Mouse (Mus musculus) right cerebral cortex, adult 18-20 months (tissue): ENCODE data around the gene Rab20.
A peak's percentile ranks its signal among the peaks of the same experiment; 100 is the strongest.

ENCODE experiments used
- DNase-seq: peaks from one replicate; pipeline ENCODE4 v3.0.0; 2022; ENCODE audit warnings: mixed read lengths

Rab20 gene

DNA sequence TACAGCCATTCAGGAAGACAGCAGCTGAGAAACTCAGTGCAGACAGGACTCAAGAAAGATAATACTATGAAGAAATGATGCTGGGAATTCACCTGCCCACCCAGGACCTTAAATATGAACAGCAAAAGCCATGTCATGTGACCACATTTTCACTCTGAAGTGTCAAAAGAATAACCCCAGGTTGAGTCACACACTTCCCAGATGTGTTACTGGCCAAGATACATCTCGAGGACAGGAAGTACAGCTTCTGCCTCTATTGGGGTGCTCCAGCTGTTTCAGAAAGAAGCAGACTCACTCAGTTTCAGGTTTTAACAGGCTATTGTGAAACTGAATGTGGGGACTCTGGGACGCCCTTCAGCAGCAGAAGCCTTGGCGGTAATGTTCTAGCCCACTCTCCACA lies 26.0 kb downstream of the Rab20 start:
- no peak for DNase-seq

GRCm38 (mm10) chr8:11452152-11452551 lies 26.4 kb downstream of the Rab20 start:
- DNase-seq: no peak

GRCm38 (mm10) chr8:11450184-11451113 lies 28.1 kb downstream of the Rab20 start:
- DNase-seq: no peak

DNA sequence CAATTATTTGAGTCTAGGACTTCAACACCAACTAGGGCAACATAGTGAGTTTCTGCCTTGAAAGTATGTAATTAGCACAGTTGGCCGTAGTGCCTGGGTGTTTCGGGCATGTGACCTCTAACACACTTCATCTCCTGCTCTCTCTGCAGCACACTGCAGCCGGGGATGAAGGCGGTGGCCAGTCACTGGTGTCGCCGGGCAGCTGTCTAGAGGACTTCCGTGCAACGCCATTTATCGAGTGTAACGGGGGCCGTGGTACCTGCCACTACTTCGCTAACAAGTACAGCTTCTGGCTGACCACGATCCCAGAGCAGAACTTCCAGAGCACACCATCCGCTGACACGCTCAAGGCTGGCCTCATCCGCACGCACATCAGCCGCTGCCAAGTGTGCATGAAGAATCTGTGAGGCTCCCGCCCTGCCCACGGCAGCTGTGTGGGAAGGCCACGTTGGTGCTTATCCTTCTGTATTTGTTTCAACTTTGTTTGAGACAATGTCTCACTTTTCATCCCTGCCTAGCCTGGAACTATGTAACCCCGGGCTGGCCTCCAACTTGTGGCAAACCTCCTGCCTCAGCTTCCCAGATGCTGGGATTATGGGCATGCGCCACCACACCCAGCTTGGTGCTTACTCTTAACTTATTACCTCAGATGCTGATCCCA lies 30.5 kb downstream of the Rab20 start:
- DNase-seq: no peak

GRCm38 (mm10) chr8:11445790-11446189 lies 32.7 kb downstream of the Rab20 start:
- no peak for DNase-seq

DNA sequence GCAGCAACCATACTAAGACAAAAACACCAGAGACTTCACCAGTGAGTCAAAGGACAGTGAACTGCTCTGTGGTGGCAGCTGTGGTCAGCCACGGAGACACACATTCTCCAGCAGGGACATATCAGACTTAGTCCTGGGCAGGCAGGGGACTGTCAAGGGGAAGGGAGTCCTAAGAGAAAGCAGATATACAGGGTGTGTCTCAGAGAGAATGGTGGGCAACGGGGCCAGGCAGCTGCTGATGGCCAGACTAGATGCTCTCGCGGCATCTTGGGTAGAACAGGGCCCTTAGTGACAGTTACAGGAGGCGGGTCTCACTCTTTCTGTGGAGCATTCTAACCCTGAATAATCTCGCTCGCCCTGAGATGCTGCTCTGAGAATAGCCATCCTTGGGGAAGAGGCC lies 34.3 kb downstream of the Rab20 start:
- no peak for DNase-seq

DNA sequence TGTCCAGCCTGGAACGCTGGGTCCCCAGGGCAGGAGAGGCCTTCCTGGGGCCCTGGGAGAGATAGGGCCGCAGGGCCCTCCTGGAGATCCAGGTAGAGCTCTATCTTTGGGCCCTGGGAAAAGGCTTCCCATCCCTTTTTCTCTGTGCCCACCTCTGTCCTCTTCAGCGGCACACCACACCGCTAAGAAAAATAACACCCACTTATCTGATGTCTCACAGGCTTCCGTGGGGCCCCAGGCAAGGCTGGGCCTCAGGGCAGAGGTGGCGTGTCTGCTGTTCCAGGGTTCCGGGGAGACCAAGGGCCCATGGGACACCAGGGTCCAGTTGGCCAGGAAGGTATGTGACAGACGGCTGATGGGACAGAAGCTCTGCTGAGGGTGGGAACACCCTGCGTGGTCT lies 34.9 kb downstream of the Rab20 start:
- DNase-seq: no peak

DNA sequence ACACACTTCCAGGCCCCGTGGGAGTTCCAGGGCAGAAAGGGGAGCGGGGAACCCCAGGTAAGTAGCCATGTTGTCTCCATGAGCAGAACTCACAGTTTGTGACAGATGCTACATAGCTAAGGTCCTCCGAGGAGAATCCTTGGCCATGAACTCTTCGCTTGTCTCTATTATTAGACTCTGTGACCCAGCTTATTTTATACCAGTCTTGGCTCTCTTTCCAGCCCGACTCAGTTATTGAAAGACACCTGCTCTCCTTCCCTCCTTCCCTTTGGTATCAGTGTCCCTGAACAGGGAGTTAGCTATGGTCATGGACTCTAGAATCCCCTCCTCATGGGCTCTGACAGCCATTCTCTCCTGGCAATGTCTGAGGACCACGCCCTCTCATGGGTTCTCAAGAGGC lies 37.2 kb downstream of the Rab20 start:
- DNase-seq: no peak

DNA sequence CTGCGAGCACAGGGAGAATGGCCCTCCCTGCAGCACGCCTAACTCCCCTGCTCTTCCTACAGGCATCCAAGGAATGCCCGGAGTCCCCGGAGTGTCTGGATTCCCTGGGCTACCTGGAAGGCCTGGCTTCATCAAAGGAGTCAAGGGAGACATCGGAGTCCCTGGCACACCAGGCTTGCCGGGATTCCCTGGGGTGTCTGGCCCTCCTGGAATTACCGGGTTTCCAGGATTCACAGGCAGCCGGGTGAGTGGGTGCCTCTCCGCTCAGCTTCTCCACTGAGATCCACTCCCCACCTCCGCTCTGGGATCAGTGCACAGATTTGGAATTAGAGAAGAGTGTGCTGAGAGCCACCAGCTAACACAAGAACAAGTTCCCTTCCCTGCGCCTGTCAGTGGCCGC lies 40.6 kb downstream of the Rab20 start:
- peak; percentile 82 for DNase-seq

- no peak for DNase-seq
These were observed 47.8 kb downstream of the Rab20 start for GRCm38 (mm10) chr8:11430688-11431087.

DNA sequence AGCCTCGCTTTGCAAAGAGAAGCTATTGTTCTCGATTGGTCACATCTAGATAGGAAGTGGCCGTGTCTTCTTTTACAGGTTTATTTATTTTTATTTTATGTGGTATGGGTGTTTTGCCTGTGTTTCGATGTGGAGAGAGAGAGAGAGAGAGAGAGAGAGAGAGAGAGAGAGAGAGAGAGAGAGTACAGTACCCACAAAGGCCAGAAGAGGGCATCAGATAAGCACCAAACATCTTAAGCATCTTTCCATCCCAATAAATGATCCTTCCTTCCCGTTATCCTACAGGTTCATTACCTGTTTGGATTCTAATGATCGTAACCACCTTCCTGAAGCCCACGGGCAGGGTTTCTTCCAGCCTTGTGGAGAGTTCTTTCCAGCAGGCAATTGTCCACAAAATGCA lies 55.4 kb downstream of the Rab20 start:
- DNase-seq: no peak

- peak; percentile 61 for DNase-seq
These were observed 56.5 kb downstream of the Rab20 start for GRCm38 (mm10) chr8:11421968-11422367.

DNA sequence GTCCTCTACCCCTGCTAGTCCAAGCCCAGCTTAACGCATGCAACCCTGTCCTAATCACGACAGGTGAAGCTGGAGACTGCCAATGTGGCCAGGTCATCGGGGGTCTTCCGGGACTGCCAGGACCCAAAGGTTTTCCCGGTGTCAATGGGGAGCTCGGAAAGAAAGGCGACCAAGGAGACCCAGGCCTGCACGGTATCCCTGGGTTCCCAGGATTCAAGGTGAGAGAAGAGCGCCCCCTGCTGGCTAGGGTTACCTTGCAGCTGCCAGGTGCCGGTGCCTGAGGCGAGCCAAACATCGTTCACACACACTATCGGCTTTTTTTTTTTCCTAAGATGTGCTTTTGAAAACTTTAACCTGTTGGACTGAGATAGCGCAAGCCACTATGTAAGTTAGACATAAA lies 57.4 kb downstream of the Rab20 start:
- DNase-seq: peak; percentile 36

DNA sequence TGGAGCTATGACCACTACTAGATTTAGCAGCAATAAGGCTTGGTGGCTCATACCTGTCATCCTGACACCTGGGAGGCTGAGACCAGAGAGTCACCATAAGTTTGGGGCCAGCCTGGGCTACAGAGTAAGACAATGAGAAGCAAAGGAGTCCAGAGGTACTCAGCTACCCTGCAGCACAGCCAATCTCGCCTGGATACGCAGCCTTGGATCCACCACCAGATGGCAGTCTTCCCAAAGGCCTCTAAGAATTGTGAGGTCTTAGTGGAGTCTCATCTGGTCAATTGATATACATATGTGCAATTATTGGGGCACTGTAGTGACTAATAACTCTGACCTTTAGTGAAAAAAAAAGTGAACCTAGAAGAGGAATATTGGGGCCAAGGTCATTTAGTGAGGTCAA lies 58.9 kb downstream of the Rab20 start:
- peak; percentile 32 for DNase-seq

DNA sequence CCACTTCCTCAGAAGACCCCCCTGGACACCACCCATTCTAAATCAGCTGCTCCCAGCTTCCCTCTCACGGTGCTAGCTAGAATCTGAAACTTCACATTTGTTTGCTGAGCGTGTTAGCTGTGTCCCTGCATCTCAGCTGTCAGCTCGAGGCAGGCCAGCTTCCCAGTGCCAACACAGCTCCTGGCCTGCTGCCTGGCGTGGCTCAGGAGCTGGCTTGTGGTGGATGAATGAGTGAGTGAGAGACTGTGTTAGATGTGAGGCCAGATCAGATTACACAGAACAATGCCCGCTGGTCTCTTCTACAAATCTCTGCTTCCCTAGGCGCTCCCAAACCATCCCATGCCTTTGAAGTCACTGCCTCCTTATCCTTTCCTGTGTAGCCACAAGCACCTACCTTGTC lies 59.3 kb downstream of the Rab20 start:
- DNase-seq: peak; percentile 88

DNA sequence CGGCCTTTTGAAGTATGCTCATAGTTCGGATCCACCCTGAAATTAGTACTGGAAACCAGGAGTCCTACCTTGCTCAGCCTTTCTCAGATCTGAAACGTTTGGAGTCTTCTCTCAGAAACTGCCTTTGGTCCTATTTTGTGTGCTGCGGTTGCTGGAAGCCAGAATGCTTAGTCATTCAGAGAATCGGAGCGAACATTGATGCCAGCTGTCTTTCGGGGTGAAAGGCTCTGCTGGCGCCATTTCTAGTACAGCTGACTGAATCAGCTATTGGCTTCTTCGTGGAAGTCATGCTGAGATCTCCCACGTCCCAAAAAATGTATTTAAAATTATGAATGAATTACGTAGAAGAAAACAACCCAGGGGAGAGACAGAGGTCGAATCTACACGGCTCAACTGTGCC lies 60.7 kb downstream of the Rab20 start:
- DNase-seq: peak; percentile 77

GRCm38 (mm10) chr8:11415089-11415488 lies 63.4 kb downstream of the Rab20 start:
- DNase-seq: no peak

DNA sequence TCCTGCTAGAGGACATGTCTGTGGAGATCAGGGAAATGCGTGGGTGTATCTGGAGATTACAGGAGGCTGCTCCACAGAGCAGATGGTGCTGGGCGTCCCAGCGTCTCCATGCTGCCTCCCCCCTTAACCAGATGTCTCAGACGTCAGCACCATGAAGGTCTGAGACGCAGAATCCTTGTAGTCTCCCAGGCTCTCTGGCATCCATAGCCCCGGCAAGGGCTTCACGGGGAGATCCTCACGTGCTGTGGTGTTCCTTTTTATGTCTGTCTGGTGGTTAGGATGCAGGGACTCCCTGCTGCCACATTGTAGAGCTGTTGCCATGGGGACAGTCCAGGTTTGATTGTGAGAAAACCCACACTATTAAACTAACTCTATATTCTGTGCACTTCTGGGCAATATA lies 64.2 kb downstream of the Rab20 start:
- peak; percentile 88 for DNase-seq

DNA sequence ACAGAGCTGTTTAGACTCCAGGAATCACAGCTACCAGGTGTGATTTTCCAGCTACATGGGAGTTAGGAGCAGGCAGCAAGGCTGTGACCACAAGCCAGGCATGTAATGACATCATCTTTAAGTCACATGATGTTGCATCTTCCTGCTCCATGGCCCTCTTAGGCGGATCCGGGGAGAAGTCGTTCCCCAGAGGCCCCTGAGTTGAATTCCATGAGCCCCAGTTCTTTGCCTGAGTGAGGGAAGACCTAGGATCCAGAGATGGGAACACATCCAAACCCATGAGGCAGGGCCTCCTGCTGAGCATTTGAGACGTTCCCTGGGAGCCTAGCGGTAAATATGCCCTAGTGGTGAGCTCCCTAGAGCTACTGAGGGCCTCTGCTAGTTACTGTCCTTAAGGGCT lies 66.1 kb downstream of the Rab20 start:
- no peak for DNase-seq

GRCm38 (mm10) chr8:11411504-11412124 lies 66.9 kb downstream of the Rab20 start:
- no peak for DNase-seq

DNA sequence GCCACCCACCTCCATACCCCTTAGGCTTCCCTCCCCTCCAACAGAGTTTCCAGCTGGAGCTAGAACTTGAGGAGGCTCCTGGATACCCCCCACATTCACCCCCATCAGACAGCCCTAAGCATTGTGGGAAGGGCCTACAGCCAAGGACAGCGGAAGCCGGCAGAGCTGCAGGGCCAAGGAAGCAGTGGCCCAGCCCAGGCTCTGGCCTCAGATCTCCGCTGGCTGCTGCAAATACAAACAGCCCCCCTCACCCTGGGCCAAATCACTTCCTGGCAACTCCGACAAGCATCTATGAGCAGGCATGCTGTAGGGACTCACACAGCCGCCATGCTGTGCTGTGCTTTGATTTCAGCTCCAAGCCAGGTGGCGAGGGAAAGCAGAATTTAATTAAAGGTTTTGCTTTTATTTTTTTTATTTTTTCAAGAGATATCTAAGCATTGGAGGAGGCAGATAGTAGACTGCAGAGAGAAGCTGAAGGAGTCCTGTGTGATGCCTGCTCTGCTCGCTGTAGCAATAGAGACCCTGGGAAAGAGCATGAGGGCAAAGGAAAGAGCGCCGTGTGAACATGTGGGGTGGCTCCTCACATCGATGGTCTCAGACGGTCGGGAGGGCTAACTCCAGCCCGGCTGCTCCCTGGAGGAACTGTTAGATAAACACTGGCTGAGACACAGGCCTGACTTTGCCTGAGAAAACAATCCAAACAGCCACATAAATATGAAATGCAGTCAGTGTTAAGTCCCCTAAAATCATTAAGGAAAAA lies 72.6 kb downstream of the Rab20 start:
- DNase-seq: peak; percentile 47

DNA sequence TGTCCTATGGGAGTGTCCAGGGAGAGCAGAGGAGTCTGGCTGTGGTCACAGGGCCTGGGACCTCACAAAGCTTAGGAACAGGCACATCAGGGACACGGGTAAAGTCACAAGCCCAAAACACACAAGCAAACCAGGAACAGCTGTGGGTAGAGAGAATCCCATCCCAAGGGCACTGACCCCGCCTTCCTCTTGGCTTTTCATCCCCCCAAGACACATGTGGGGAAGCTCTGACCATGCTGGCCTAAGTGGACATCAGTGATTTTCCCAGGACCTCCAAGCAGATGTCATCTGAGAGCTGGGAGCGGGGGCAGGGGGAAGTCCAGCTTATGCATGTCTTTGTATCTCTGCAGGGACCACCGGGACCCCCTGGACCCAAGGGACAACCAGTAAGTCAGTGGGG lies 73.9 kb downstream of the Rab20 start:
- no peak for DNase-seq

DNA sequence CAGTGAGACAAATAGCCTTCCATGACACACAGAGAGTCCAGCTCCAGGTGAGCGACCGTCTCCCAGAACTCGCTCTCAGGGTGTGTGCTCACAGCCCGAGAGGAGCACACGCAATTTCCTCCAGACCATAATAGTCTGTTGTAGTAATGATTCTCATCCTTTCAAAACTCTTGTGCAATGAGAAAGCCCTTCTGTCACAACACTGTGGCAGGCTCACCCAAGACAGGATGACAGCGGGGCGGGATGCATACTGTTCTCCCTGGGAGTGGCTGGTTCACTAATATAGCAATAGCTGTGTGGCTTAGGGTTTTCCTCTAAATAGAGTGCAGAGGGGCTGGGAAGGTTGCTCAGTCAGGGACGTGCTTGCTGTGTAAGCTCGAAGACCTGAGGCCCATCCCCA lies 74.7 kb downstream of the Rab20 start:
- no peak for DNase-seq
